Mouse (Mus musculus): ENCODE results near the gene Kdelr3. TPM values are rescaled to one million over a fixed set of nuclear protein-coding genes. Genes with fewer than 3 reads are reported as not detected.

Gene Kdelr3
- total RNA-seq, 2 experiments from 2014 or later = 21.4 to 24.2 TPM

DNA sequence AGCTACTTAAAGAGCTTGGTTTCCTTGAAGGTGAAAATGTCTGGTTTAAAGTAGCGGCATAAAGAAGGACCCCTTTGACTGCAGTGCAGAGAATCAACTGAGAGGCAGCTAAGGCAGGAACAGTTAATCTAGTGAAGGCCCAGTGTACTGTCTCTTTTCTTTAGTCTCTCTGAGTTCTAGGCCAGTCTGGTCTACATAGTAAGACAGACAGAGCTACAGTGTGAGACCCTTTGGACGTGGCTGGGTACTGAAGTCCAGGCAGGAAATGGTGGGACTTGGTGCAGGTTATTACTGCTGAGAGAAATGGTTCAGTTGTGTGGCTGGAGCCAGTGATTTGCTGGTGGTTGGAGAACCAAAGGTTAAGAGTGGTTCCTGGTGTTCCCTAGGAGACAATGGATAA lies 32.0 kb downstream of the Kdelr3 start:
- no peak for DNase-seq
- intact Hi-C loops (cut with DNase I) = no loop called here

DNA sequence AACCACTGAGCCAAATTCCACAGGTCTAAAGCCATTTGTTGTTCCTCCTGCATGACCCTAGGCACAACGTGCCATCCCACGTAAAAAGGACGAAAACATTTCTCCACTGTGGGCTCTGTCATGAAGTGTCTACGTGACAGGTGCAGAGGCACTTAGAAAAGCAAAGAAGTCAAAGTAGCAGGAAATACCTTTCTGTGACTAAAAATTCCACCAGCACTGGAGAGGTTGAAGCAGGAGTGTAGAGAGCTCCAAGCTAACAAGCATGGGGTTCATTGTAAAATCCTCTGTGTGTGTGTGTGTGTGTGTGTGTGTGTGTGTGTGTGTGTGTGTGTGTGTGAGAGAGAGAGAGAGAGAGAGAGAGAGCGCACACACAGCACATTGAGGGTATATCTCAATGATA lies 36.4 kb downstream of the Kdelr3 start:
- intact Hi-C loops (cut with DNase I) = no loop called here
- no peak for DNase-seq

DNA sequence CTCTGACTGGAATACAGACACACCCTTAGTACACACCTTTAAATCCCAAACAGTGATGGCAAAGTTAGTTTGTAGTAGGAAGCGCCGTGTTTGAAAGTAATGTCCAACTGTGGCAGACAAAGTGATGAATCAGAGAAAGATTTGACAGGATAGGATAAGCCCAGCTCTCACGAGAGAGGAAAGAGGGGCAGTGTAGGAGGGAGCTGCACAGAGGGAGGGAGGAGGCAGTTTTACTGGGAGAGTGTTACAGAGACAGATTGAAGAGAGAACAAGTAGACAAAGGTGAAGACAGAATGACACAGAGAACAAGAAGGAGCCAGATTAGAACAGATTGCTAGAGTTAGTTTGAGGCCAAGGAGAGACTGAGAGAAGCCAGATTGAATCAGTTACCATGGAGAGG lies 43.4 kb downstream of the Kdelr3 start:
- intact Hi-C loops (cut with DNase I) = no loop called here
- DNase-seq = no peak

DNA sequence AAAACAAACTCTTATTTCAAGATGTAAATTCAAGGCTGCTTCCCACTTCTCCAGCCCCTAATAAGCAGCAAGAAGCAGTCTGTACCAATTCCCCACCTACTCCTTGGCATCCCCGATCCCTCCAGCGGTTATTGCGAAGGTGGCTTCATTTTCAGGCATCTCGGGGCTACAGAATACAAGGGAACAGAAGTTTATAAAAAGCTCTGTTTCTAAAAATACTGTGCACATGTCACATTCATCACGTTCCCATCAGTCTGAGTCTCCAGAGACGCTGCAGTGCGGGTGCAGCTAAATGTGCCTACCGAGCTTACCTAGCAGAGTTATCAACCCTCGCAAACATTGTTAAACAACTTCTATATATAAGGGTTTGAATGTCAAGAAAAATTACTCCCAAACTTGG lies 46.2 kb downstream of the Kdelr3 start:
- DNase-seq = no peak
- intact Hi-C loops (cut with DNase I) = no loop called here

DNA sequence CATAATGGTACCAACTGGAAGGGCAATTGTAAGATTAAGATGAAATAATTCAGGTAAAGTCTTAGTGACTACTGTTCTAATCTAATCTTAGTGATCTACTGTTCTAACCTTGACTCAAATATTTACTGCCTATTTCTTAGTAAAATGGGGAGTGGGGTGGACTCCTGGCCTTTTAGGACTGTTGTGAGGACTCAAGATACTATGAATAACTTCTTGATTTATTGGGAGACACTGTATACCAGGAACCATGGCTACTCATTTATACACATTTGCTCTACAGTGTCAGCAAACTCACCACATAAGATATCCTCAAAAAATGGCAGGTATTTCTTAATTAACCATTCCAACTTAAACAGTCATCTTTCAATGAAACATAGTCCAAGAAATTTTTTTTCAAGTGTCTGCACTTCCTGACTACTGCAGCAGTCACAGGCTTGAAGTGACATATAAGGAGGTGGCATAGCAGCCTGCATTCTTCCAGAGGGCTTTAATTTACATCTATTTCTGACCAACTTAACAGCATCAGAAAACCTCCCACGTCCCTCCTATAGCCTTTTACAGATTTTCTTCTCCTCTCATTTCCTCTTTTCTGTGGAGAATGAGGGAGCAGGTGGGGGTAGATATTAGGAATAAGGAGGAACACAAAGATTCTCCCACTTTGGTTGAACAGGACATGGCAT lies 59.5 kb downstream of the Kdelr3 start:
- intact Hi-C loops (cut with DNase I) = no loop called here
- DNase-seq = no peak

DNA sequence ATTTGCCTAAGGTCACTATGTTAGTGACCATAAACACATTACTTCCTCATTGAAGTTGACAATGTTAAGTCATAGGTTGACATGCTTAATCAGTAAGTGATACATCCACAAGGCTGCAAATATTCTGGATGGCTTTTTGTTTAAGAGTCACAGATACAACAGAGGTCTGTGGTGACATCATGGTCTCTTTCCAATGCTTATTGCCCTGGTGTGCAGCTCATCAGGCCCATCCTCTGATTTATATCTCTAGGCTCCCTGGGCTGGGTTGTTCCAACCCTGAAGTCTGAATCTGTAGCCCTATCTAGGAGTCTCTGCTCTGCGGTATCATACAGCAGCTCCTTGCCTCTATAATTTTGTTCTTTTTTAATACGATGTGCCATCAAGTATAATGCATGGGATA lies 60.7 kb downstream of the Kdelr3 start:
- intact Hi-C loops (cut with DNase I) = no loop called here
- no peak for DNase-seq

Small RNA genes lying within 50 kb of the gene (microRNA-seq; reads per million reads assigned to microRNA genes)
- 0 reads per million in 2 experiments for gene Gm44302

Other genes with a start within 250 kb of the Kdelr3 start
- under 1 TPM in 1 of 2 experiments, not detected in 1; 0.62 TPM for gene Baiap2l2, start 230.9 kb upstream of the Kdelr3 start, total RNA-seq (2021)
- gene Pla2g6, start 188.0 kb upstream of the Kdelr3 start, total RNA-seq (2021) = 10 to 100 TPM in 1 of 2 experiments, 1 to 10 TPM in 1; 9.1 to 11.1 TPM
- 1 to 10 TPM; 4.8 to 6.0 TPM for gene Maff, start 169.8 kb upstream of the Kdelr3 start, total RNA-seq (2021)
- 10 to 100 TPM; 59.2 to 67.8 TPM for gene Tmem184b, start 112.8 kb upstream of the Kdelr3 start, total RNA-seq (2021)
- 10 to 100 TPM; 79.6 to 81.4 TPM for gene Csnk1e, start 60.8 kb upstream of the Kdelr3 start, total RNA-seq (2021)
- under 1 TPM; 0.27 to 0.31 TPM for gene Kcnj4, start 11.2 kb upstream of the Kdelr3 start, total RNA-seq (2021)
- gene Ddx17, start 30.3 kb downstream of the Kdelr3 start, total RNA-seq (2021) = 100 to 1,000 TPM; 186 to 188 TPM
- gene Dmc1, start 88.7 kb downstream of the Kdelr3 start, total RNA-seq (2021) = 1 to 10 TPM in 1 of 2 experiments, under 1 TPM in 1; 0.69 to 1.2 TPM
- gene Fam227a, start 142.5 kb downstream of the Kdelr3 start, total RNA-seq (2021) = 1 to 10 TPM in 1 of 2 experiments, under 1 TPM in 1; 0.97 to 1.3 TPM
- gene Cby1, start 142.8 kb downstream of the Kdelr3 start, total RNA-seq (2021) = 10 to 100 TPM; 28.2 to 29.3 TPM
- gene Tomm22, start 154.4 kb downstream of the Kdelr3 start, total RNA-seq (2021) = 100 to 1,000 TPM; 146 to 154 TPM
- gene Josd1, start 171.5 kb downstream of the Kdelr3 start, total RNA-seq (2021) = 10 to 100 TPM; 29.3 to 30.1 TPM
- gene Gtpbp1, start 174.4 kb downstream of the Kdelr3 start, total RNA-seq (2021) = 10 to 100 TPM; 36.1 to 37.8 TPM
- 10 to 100 TPM; 69.7 to 71.8 TPM for gene Sun2, start 226.1 kb downstream of the Kdelr3 start, total RNA-seq (2021)

Measured in heart, postnatal 10 days (tissue).